Mouse (Mus musculus): ENCODE data around the gene Pole2. TPM values are rescaled to one million over a fixed set of nuclear protein-coding genes. Genes with fewer than 3 reads are reported as not detected.

The Pole2 gene
- total RNA-seq (2014; rRNA removed) (2.4 and 3.6 TPM in 2 replicates), polyA plus RNA-seq (2015; fragmentation: Nextera tagmentation; extraction: Ambion mirVana) (1.4 TPM in 2 replicates)

GRCm38 (mm10) chr12:69227776-69228466 lies at the start of gene Pole2:
Gene Pole2, minus strand, starts transcription at chr12:69228195.
- peak within 1 kb of the TSS; percentile 55 for H3K4me2 ChIP-seq (ENCODE audit: low read depth, low read length, poor library complexity, severe bottlenecking)
- no peaks in the 10 kb centered on the region for H3K4me1 ChIP-seq (ENCODE audit: insufficient read depth, low read length)
- H3K4me3 ChIP-seq (ENCODE audit: low read depth, low read length), result peak within 1 kb of the TSS; percentile 46
- H3K9ac ChIP-seq (replicated peaks; ENCODE audit: low read length, poor library complexity, severe bottlenecking), result peak within 1 kb of the TSS; percentile 2; the same call in 1 of the 2 replicates
- TF ChIP-seq CTCF (IDR thresholded peaks at IDR 0.05), result peak; percentile 16; the same call in 1 of the 2 replicates
- no peaks in the 10 kb centered on the region for H3K36me3 ChIP-seq (ENCODE audit: insufficient read depth, low read length)
- H3K9me3 ChIP-seq (ENCODE audit: low read length), result no peaks in the 10 kb centered on the region
- under 1% methylated on average over 37 of the region's 37 CpGs for WGBS
- peak; percentile 71 for DNase-seq (ENCODE audit: low spot score)
- no peak within 1 kb of the TSS for H3K27ac ChIP-seq (ENCODE audit: low read depth, low read length)
- peak; percentile 92 for ATAC-seq (ENCODE audit: low FRiP score)
- H3K27me3 ChIP-seq (ENCODE audit: insufficient read depth, low read length), result no peaks in the 10 kb centered on the region

GRCm38 (mm10) chr12:69268956-69269355 lies 41.0 kb upstream of the Pole2 start:
- ATAC-seq (ENCODE audit: low FRiP score), result no peak
- Histone ChIP-seq H3K27ac (ENCODE audit: low read depth, low read length) (no peak overlapping the region), H3K9me3 (ENCODE audit: low read length) (no peaks in the 10 kb centered on the region), H3K4me3 (ENCODE audit: low read depth, low read length) (no peak overlapping the region), H3K27me3 (ENCODE audit: insufficient read depth, low read length) (no peaks in the 10 kb centered on the region), H3K36me3 (ENCODE audit: insufficient read depth, low read length) (no peaks in the 10 kb centered on the region), H3K4me2 (ENCODE audit: low read depth, low read length, poor library complexity, severe bottlenecking) (no peak overlapping the region), H3K9ac (replicated peaks; ENCODE audit: low read length, poor library complexity, severe bottlenecking) (no peak overlapping the region), H3K4me1 (ENCODE audit: insufficient read depth, low read length) (no peaks in the 10 kb centered on the region)
- 55% methylated on average over 2 of the region's 2 CpGs for WGBS
- DNase-seq (ENCODE audit: low spot score), result no peak
- TF ChIP-seq CTCF (IDR thresholded peaks at IDR 0.05), result no peak

DNA sequence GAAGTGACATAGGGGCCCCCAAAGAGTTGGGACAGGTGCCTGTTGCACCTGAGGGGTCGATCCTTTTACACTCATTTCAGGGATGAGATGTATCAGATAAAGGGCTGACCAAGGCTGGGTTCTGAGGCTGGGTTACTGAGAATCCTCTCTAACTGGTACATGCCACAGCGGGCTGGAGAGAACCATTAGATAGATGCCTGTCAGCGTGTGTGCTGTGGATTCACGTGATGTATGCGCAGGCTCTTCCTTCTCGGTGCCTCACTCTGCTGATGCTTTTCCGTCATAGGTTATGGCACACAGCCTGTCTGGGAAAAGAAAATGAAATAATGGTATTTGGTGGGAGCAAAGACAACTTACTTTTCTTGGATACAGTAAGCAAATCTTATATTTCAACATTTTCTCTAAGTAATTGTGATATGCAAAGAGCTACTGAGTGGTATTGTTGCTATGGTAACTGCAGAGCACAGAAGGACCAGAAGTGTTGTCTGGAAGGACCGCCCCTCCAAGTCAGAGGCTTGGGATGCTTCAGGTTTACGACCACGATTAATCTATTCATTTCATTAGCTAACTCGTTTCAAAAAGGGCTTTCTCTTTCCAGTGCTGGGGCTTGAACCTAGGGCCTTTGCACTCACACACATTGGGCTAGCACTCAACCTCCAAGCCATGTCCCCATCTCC lies 40.1 kb upstream of the Pole2 start:
- Histone ChIP-seq H3K4me2 (ENCODE audit: low read depth, low read length, poor library complexity, severe bottlenecking) (no peak overlapping the region), H3K27ac (ENCODE audit: low read depth, low read length) (no peak overlapping the region), H3K4me1 (ENCODE audit: insufficient read depth, low read length) (no peaks in the 10 kb centered on the region), H3K9ac (replicated peaks; ENCODE audit: low read length, poor library complexity, severe bottlenecking) (no peak overlapping the region), H3K9me3 (ENCODE audit: low read length) (no peaks in the 10 kb centered on the region), H3K4me3 (ENCODE audit: low read depth, low read length) (no peak overlapping the region), H3K36me3 (ENCODE audit: insufficient read depth, low read length) (no peaks in the 10 kb centered on the region), H3K27me3 (ENCODE audit: insufficient read depth, low read length) (no peaks in the 10 kb centered on the region)
- ATAC-seq (ENCODE audit: low FRiP score) (no peak), DNase-seq (ENCODE audit: low spot score) (peak; percentile 15)
- TF ChIP-seq CTCF (IDR thresholded peaks at IDR 0.05), result no peak
- 65% methylated on average over 11 of the region's 11 CpGs for WGBS

- no peak overlapping the region for H3K4me2 ChIP-seq (ENCODE audit: low read depth, low read length, poor library complexity, severe bottlenecking)
- H3K36me3 ChIP-seq (ENCODE audit: insufficient read depth, low read length), result no peaks in the 10 kb centered on the region
- no peak for TF ChIP-seq CTCF (IDR thresholded peaks at IDR 0.05)
- no peak overlapping the region for H3K9ac ChIP-seq (replicated peaks; ENCODE audit: low read length, poor library complexity, severe bottlenecking)
- ATAC-seq (ENCODE audit: low FRiP score) (no peak), DNase-seq (ENCODE audit: low spot score) (no peak)
- no peaks in the 10 kb centered on the region for H3K27me3 ChIP-seq (ENCODE audit: insufficient read depth, low read length)
- H3K9me3 ChIP-seq (ENCODE audit: low read length), result no peaks in the 10 kb centered on the region
- no peak overlapping the region for H3K27ac ChIP-seq (ENCODE audit: low read depth, low read length)
- H3K4me3 ChIP-seq (ENCODE audit: low read depth, low read length), result no peak overlapping the region
- H3K4me1 ChIP-seq (ENCODE audit: insufficient read depth, low read length), result no peaks in the 10 kb centered on the region
- 90% methylated on average over 3 of the region's 3 CpGs for WGBS
Observed at GRCm38 (mm10) chr12:69265031-69265430, 37.0 kb upstream of the Pole2 start.

- H3K9me3 ChIP-seq (ENCODE audit: low read length), result no peaks in the 10 kb centered on the region
- DNase-seq (ENCODE audit: low spot score), result no peak
- no peaks in the 10 kb centered on the region for H3K27me3 ChIP-seq (ENCODE audit: insufficient read depth, low read length)
- H3K27ac ChIP-seq (ENCODE audit: low read depth, low read length), result no peak overlapping the region
- no peak overlapping the region for H3K4me3 ChIP-seq (ENCODE audit: low read depth, low read length)
- no peak for ATAC-seq (ENCODE audit: low FRiP score)
- H3K36me3 ChIP-seq (ENCODE audit: insufficient read depth, low read length), result no peaks in the 10 kb centered on the region
- no peak overlapping the region for H3K9ac ChIP-seq (replicated peaks; ENCODE audit: low read length, poor library complexity, severe bottlenecking)
- H3K4me1 ChIP-seq (ENCODE audit: insufficient read depth, low read length), result no peaks in the 10 kb centered on the region
- TF ChIP-seq CTCF (IDR thresholded peaks at IDR 0.05), result no peak
- no peak overlapping the region for H3K4me2 ChIP-seq (ENCODE audit: low read depth, low read length, poor library complexity, severe bottlenecking)
- WGBS, result 95% methylated on average over 5 of the region's 5 CpGs
Observed at GRCm38 (mm10) chr12:69262251-69262650, 34.3 kb upstream of the Pole2 start.

DNA sequence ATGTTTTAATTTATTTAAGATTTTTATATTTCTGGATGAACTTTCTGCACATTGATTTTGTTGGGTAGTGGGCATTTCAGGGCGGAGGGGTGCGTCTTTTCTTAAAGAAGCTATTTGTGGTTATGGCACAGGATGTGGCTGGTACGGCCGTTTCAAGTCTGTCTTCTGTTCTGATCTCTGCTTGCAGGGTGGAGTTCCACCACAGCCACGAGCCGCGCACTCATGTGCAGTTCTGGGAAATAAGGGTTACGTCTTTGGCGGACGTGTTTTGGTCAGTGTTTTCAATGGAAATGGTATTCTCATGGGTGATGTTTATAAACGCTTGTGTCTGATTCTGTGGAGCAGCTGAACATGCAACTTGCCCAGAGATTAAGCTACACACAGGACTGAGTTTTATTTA lies 29.8 kb upstream of the Pole2 start:
- Histone ChIP-seq H3K9ac (replicated peaks; ENCODE audit: low read length, poor library complexity, severe bottlenecking) (no peak overlapping the region), H3K36me3 (ENCODE audit: insufficient read depth, low read length) (no peaks in the 10 kb centered on the region), H3K4me2 (ENCODE audit: low read depth, low read length, poor library complexity, severe bottlenecking) (no peak overlapping the region), H3K4me1 (ENCODE audit: insufficient read depth, low read length) (no peaks in the 10 kb centered on the region), H3K27me3 (ENCODE audit: insufficient read depth, low read length) (no peaks in the 10 kb centered on the region), H3K9me3 (ENCODE audit: low read length) (no peaks in the 10 kb centered on the region), H3K4me3 (ENCODE audit: low read depth, low read length) (no peak overlapping the region), H3K27ac (ENCODE audit: low read depth, low read length) (no peak overlapping the region)
- DNase-seq (ENCODE audit: low spot score) (no peak), ATAC-seq (ENCODE audit: low FRiP score) (no peak)
- TF ChIP-seq CTCF (IDR thresholded peaks at IDR 0.05), result no peak
- WGBS, result 84% methylated on average over 11 of the region's 11 CpGs

Measured in midbrain, postnatal 0 days (tissue).